Mouse (Mus musculus) monocyte, adult 2 months (primary cell): Measurements from ENCODE around the gene Pard6b.
"Not testable (repeated sequence)": the region's sequence is repeated elsewhere in the genome, so short reads cannot be mapped to it uniquely, and the experiment has no call there.

Experiments used
- DNase-seq, 2 experiments: peaks; one replicate each; pipeline ENCODE4 v3.0.0; 2022; ENCODE audit warnings: low spot score in 2 of 2, low read depth in 1 of 2

Gene Pard6b

GRCm38 (mm10) chr2:168080431-168081246 lies at the start of gene Pard6b:
Gene Pard6b, plus strand, starts transcription at chr2:168081004.
- DNase-seq = peak; percentile 47 to 69

- no peak for DNase-seq
These were observed 49.0 kb upstream of the Pard6b start for GRCm38 (mm10) chr2:168031842-168032241.

GRCm38 (mm10) chr2:168033905-168034304 lies 46.9 kb upstream of the Pard6b start:
- no peak for DNase-seq

DNA sequence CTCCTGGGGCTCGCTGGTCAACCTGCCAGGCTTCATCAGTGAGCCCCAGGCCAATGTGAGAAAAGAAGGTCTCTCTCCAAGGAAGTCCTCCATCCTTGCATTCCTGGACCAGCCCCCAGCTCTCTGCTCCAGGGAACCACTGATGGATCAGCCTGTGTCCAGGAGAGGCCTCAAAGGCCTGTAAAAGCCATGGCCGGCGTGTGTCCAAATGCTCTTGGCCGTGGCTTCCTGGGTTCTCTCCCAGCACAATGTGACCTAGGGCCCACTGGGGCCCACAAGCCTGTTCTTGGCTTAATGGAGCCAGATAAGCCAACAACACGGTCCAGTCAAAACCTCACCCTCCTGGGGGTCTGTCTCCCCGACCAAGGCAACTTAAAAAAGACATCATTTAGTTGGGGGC lies 44.9 kb upstream of the Pard6b start:
- DNase-seq = no peak

GRCm38 (mm10) chr2:168037063-168037462 lies 43.7 kb upstream of the Pard6b start:
- no peak for DNase-seq

- no peak for DNase-seq
These were observed 40.1 kb upstream of the Pard6b start for GRCm38 (mm10) chr2:168040751-168041150.

GRCm38 (mm10) chr2:168042019-168042418 lies 38.8 kb upstream of the Pard6b start:
- no peak for DNase-seq

- DNase-seq = no peak
These were observed 36.0 kb upstream of the Pard6b start for GRCm38 (mm10) chr2:168044681-168045287.

DNA sequence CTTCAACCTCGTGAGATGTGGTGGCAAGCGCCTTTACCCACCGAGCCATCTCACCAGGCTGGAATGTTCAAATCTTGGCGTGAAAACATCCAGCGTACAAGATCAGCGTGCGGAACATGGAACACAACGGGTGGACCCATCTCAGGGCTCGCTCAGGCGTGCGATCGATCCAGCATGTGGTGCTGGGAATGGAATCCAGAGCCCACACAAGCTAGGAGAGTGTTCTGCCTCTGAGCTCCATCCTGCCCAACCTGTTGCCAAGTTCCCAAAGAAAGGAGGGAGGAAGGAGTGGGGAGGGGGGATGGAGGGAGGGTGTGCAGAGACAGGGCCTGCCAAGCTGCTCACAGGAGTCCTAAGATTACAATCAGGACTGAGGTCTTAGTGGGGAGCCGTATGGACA lies 35.4 kb upstream of the Pard6b start:
- no peak for DNase-seq

DNA sequence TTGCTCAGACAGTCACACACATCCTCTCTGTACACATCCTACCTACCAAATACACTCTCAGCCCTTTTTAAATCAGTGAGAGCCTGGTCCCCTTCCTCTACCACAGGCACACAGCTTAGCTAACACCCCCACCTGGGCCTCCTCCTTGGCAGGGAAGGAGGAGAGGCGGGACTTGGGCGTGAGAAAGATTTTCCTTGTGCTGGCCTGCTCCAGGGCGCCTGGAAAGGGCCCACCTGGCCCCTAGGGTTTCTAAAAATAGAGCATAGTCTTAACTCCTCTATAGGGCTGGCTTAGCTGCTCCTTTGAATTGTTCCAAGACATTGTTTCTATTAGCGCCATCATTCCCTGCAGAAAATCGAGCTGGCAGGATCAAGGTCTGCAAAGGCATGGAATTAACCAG lies 35.0 kb upstream of the Pard6b start:
- DNase-seq = no peak

- no peak for DNase-seq
These were observed 34.3 kb upstream of the Pard6b start for GRCm38 (mm10) chr2:168046467-168046866.

- DNase-seq = no peak
These were observed 31.7 kb upstream of the Pard6b start for GRCm38 (mm10) chr2:168049002-168049635.

DNA sequence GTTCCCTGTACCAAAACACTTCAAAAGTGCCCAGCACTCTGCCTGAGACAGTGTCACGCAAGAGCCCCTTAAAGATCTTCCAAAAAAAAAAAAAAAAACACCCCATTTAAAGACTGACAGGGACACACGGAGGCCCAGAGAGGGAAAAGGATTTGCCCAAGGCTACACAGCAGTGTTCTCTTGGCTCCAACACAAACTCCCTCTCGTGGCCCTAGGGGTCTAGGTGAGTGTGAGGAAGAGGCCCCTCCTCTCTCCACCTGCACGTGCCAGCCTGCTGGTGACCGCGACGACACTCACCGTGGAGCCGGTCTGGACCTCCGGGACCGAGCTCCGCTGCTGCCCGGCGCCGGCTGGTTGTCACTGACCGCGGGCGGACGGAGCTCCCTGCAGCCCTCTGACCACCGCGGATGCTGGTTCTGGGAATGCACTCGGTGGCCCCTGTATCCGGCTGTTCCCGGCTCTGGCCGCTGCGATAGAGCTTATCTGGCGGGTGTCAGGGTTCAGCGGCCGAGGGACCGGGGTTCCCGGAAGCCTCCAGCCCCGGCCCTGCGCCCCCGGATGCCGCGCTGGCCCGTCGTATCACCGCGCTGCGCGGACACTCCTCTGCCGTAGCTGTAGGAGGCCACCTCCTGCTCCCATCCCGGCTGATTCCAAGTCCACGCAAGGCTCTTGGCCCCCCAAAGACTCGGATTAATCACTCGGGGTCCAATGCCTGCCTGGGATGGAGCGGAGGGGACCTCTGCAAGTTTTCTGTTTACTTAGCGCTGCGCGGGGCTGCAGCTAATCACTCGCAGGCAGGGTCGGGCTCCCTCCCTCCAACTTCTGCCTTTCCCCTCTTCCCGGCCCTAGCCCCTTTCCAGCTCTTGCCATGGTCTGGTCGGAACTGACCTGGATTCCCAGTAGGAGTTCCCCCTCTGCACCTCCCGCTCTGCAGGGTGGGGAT lies 30.5 kb upstream of the Pard6b start:
- DNase-seq = no peak

- no peak for DNase-seq
These were observed 28.6 kb upstream of the Pard6b start for GRCm38 (mm10) chr2:168052156-168052555.

DNA sequence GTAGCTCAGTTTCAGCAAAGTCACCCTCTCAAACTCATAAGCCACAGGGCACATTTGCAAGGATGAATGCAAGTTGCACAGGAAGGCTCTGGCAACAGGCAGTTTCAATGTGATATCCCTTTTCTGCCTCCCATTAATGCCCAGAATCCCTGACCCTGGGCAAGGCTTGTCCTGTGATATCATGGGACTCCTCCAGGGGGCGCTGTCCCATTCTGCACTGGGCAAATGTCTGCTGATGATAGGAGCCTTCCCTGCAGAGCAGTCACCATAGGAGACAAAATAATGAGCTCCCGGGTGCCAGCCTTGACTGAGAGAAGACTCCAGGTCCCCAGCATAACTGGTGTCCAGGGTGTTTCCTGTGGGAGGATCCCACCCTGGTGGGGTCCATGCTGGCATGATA lies 28.1 kb upstream of the Pard6b start:
- DNase-seq = no peak

DNA sequence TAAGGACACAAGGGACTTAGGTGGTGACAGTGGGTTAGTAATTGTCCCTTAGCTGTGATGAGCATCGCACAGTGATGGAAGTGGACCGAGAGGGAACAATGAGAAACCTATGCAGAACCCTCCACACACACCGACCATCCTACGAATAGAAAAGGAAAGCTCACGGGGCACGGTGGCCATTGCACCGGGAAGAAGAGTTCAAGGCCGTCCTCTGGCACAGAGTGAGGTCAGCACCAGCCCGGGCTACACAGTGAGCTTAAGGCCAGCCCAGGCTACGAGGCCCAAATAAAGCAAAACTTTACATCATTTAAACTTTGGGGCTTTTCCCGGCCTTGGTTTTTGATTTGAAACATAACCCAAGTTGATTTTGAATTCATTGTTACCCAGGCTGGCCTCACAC lies 26.7 kb upstream of the Pard6b start:
- DNase-seq = no peak

- no peak for DNase-seq
These were observed 24.7 kb upstream of the Pard6b start for GRCm38 (mm10) chr2:168055910-168056665.

GRCm38 (mm10) chr2:168056666-168056933 lies 24.2 kb upstream of the Pard6b start:
- no peak for DNase-seq

GRCm38 (mm10) chr2:168057876-168058275 lies 22.9 kb upstream of the Pard6b start:
- DNase-seq = not testable (repeated sequence)

DNA sequence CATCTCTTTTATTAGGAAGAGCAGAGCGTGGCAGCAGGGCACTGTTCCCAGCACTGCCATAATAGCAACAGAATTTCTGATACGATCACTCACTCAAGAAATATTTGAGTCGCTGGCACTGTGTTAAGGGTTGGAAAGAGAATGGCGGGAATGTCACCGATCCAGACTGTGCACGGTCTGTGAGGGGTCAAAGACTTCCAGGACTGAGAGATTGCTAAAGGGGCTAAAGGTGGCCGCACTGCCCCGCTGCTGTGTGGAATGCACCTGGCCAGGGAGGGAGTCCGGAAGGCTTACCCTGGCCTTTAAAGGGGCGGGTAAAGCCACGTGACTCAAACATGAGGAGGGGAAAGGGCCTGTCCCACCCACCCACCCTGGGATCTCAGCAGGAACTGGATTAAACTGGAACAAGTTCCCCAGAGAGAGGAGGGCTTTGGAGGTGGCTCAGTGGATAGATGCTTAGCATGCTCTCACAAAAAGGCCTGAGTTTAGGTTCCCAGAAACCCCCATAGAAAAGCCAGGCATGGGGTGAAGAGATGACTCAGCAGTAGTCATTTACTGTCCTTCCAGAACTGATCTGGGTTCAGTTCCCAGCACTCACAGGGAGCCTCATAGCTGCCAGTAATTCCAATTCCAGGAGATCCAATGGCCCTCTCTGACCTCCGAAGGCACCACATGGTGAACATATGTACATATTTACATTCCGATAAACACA lies 22.2 kb upstream of the Pard6b start:
- no peak for DNase-seq
